Mouse (Mus musculus) ES-E14 (cell line): ENCODE measurements around the gene Gm10644.

Experiments
- HCFC1 ChIP-seq: IDR thresholded peaks from 2 replicates; pipeline ENCODE4 v1.6.1; 2012; ENCODE audit warnings: low read length, inconsistent platforms, borderline replicate concordance; ENCODE audit not compliant: insufficient read depth
- MAFK ChIP-seq: IDR thresholded peaks from 2 replicates; pipeline ENCODE4 v1.6.1; 2014; ENCODE audit warnings: mild to moderate bottlenecking, low read depth, low read length, inconsistent platforms; ENCODE audit not compliant: insufficient read depth
- ZC3H11A ChIP-seq: IDR thresholded peaks from 2 replicates; pipeline ENCODE4 v1.6.1; 2012; ENCODE audit warnings: low read depth, mild to moderate bottlenecking, inconsistent platforms, low read length, borderline replicate concordance
- ZNF384 ChIP-seq: IDR thresholded peaks from 2 replicates; pipeline ENCODE4 v1.6.1; 2012; ENCODE audit warnings: low read depth, low read length, inconsistent platforms

DNA sequence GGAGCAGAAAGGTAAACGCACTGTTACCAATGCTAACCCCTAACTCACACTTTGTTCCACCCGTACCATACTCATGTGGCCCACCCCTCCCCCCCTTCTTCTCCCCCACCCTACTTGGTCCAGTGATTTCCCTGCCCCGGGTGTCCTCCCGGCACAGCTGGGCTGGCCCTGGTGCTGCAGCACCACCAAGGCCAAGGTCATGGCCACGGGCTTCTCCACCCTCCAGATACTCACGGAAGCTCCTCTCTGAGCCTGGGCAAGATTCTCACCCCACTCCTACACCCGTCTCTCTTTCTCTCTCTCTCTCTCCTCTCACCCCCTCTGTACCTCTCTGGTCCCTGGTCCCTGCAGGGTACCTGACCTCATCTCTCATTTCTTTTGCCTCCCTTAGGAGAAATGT lies 28.7 kb downstream of the Gm10644 start:
- TF ChIP-seq ZNF384 (no peak), MAFK (no peak), ZC3H11A (no peak), HCFC1 (no peak)
